Mouse (Mus musculus): ENCODE results near the gene Ctsl.

DNA sequence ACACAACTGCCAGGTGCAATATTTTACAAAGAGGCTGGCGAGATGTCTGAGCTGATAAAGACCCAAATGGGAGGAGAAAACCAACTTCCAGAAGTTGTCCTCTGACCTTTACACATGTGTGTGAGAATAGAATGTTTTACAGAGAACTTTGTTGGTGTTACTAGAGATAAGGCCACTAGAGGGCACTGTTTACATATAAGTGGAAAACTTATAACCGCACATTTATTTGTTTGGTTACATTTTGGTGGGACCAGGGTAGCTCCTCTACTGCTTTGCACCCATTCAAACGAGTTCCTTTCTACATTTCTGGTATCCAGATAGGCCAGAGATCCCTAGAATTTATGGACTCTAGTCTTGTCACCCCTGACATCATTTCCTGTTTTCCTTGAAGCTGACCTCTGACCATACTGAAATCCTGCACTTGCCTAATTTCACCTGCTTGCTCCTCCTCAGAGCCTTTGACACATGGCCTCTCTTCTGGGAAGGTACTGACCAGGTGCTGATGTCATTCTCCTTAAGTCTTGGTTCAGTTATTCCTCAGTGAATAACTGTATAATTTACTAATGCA, 55.1 kb downstream of the Ctsl start:
- TF ChIP-seq POLR2A (IDR thresholded peaks at IDR 0.05; ENCODE audit: insufficient read depth, low read depth, low read length) (no peak), CTCF (IDR thresholded peaks at IDR 0.05; ENCODE audit: insufficient read depth, low read depth, low read length) (no peak)

All from olfactory bulb, adult 2 months (tissue).